Mouse (Mus musculus) cerebellum, postnatal 25 days (tissue): ENCODE results near the gene Kcnh4.
A peak's percentile ranks its signal among the peaks of the same experiment; 100 is the strongest.

Experiments
- DNase-seq, 2 experiments: peaks; one replicate each; pipeline ENCODE4 v3.0.0; 2021; ENCODE audit warnings: mixed read lengths in 2 of 2

Kcnh4 gene

GRCm38 (mm10) chr11:100759611-100760233 is at the start of gene Kcnh4:
Kcnh4 (minus strand) TSS chr11:100759942.
- DNase-seq: peak in 1 of 2 experiments; percentile 66

DNA sequence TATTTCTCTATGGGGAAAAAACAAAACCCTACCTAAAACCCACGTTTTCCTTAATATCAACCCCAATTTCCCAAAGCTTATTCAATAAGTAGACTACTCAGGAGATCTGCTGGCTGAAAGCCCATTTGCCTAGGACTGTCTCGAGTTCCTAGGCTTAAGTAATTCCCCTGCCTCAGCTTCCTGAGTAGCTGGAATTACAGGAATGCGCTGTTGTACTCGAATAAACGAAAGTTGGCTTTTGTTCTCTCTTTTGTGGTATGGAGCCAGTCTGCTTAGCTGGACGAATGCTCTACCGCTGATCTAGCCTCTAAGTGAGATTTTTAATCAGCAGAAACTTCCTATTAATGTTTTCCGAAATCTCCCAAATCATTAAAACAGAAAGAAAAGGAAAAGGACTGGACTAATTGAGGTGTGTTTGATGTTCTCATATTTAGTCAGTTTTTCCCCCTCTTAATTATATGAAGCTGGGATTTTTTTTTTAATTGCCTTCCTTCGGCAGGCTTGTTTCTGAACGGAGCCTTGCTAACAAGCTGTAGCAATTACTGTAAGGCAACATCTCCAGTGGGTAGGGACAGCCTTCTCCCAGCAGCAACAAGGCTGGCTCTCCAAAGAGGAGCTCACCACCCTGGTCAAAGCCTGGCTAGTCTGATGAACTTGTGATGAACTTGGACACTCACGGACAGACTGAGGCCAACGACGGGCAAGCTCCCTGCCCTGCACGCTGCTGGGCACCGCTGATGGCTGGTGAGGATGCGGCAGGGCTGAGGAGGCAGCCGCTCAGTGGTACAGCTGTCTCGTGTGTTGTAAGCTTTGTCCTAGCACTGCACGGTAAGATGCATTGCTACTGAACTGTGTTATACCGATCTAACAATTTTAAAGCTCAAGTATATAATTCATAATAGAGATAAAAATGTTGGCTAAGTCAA is 46.9 kb upstream of the Kcnh4 start:
- no peak for DNase-seq

- no peak for DNase-seq
Observed at GRCm38 (mm10) chr11:100805535-100805934, 45.8 kb upstream of the Kcnh4 start.

- DNase-seq: no peak
Observed at GRCm38 (mm10) chr11:100804409-100804808, 44.7 kb upstream of the Kcnh4 start.

- DNase-seq: no peak
Observed at GRCm38 (mm10) chr11:100799426-100799825, 39.7 kb upstream of the Kcnh4 start.

DNA sequence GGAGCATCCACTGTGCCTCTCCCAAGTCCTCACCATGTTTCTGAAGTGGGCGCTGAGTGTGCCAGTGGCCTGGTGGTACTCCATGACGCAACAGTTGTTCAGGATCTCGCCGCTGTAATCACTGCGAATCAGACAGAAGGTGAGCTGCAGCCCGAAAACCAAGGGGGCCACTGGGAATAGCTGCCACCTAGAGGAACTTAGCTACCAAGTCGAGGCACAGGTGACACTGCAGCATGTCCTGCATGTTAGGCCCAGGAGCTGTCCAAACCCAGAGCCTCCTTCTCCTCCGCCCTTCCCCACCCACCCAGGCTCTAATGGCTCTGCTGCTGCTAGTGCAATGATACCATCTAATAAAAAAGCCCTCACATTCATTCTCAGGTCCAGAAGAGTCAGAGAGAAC is 36.8 kb upstream of the Kcnh4 start:
- no peak for DNase-seq

DNA sequence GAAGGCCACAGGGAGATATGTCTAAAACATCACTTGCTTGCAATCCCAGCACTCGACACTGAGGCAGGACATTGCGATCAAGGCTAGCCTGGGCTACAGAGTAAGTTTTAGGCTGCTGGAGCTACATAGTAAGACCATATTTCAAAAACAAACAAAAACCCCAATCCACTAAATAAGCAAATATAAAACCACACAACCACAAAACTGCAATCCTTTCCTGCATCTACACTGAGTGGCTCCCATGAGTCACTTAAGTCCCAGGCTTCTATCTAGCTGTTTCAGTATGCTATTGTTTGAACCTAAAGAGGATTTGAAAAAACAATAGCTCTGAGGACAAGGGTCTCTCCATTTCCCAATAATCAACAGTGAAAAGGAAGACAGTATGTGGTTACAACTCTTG is 35.6 kb upstream of the Kcnh4 start:
- no peak for DNase-seq

- DNase-seq: no peak
Observed at GRCm38 (mm10) chr11:100791457-100792049, 31.8 kb upstream of the Kcnh4 start.

- DNase-seq: peak; percentile 78 to 82
Observed at GRCm38 (mm10) chr11:100790644-100791043, 30.9 kb upstream of the Kcnh4 start.

- DNase-seq: no peak
Observed at GRCm38 (mm10) chr11:100789702-100790101, 30.0 kb upstream of the Kcnh4 start.

DNA sequence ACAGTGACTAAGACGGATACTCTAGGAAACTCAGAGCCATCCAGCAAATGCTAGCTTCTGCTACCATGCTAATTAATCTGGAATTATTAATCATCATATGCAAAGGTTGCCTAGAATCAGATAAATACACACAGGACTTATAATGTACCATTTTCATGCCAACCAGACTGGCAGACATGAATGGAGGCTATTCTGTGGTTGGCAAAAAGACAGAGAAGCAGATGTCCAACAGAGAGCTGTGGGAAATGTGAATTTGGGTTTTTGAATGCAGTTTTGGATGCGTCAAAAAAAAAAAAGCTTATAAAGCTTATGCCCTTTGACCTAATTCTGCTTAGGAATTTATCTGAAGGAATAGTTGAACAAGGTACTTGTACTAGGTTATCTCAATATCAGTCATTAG is 26.0 kb upstream of the Kcnh4 start:
- DNase-seq: peak in 1 of 2 experiments; percentile 52

GRCm38 (mm10) chr11:100784286-100784685 is 24.5 kb upstream of the Kcnh4 start:
- DNase-seq: peak; percentile 51 to 76

GRCm38 (mm10) chr11:100782568-100782967 is 22.8 kb upstream of the Kcnh4 start:
- DNase-seq: no peak

- DNase-seq: no peak
Observed at GRCm38 (mm10) chr11:100781763-100782475, 22.2 kb upstream of the Kcnh4 start.

- no peak for DNase-seq
Observed at GRCm38 (mm10) chr11:100780247-100780646, 20.5 kb upstream of the Kcnh4 start.

GRCm38 (mm10) chr11:100778069-100778468 is 18.3 kb upstream of the Kcnh4 start:
- no peak for DNase-seq

GRCm38 (mm10) chr11:100775921-100776320 is 16.2 kb upstream of the Kcnh4 start:
- no peak for DNase-seq

GRCm38 (mm10) chr11:100774261-100774660 is 14.5 kb upstream of the Kcnh4 start:
- no peak for DNase-seq

DNA sequence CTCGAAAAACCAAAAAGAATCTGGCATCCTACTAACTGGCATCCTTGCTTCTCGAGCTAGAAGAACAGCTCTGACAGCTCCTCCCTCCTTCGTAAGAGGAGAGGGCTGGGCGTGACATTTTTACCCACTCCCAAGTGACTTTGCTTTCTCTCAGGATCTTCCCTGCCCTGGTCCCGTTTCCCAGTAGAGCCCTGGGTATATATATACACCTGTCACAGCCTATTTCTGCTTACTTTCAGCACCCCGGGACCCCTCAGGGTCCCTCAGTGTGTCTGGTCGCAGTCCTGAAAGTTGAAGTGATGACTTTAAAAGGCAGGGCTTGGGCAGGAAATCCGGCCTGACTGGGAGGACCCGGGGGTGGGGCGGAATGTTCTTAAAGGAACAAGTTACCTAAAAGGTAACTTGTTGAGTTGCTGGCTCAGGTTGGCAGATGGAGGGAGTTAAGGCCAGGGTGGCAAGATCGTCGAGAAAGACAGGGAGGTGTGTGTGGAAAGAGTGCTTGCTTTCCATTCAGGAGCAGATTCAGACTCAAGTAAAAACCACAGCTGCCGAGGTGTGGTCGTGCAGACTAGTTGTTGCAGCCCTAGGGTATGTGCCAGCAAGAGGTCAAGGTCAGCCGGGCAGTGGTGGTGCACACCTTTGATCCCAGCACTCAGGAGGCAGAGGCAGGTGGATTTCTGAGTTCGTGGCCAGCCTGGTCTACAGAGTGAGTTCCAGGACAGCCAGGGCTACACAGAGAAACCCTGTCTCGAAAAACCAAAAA is 11.1 kb upstream of the Kcnh4 start, which contains the start of gene Ghdc:
TSS of gene Ghdc (minus strand) at position 312 of the 763 bp plus-strand sequence.
- peak; percentile 74 to 87 for DNase-seq

- DNase-seq: peak; percentile 40 to 51
Observed at GRCm38 (mm10) chr11:100769980-100770379, 10.2 kb upstream of the Kcnh4 start.

GRCm38 (mm10) chr11:100767871-100768270 is 8.1 kb upstream of the Kcnh4 start:
- DNase-seq: no peak

DNA sequence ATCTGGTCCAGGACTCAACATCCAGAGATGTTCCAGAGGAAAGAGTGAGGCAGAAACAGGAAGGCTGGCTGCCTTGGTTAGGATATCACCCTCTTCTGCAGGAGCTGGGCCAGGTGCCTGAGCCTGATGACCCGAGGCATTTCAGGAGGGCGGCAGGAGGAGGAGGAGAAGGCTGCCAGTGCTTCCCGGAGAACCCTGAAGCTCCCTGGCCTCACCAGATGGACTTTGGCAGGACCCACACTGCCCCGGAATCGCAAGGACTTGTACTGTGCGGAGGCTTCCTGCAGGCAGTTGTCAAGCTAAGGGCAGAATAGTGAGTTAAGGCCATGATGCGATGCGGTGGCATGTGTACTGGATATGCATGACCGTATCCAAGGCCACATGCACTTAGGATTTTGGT is 7.0 kb upstream of the Kcnh4 start:
- no peak for DNase-seq
